Mouse (Mus musculus): ENCODE measurements at regions not wholly inside any gene's neighbourhood (a gene's known extent, or its start where the extent isn't known, plus 50 kb on each side); places are given as distances from the start of the nearest gene placed in this dataset.
A peak's percentile ranks its signal among the peaks of the same experiment; 100 is the strongest.
"Not testable (repeated sequence)": the region's sequence is repeated elsewhere in the genome, so short reads cannot be mapped to it uniquely, and the experiment has no call there.

GRCm38 (mm10) chr16:25478300-25478699 is 191.7 kb downstream of the Tprg start:
- DNase-seq (ENCODE audit: low spot score) = no peak

GRCm38 (mm10) chr16:25483831-25484254 is 197.2 kb downstream of the Tprg start:
- DNase-seq (ENCODE audit: low spot score) = peak; percentile 43

GRCm38 (mm10) chr16:25485007-25485406 is 198.4 kb downstream of the Tprg start:
- DNase-seq (ENCODE audit: low spot score) = no peak

GRCm38 (mm10) chr16:25486477-25487094 is 197.0 kb upstream of the Trp63 start:
- no peak for DNase-seq (ENCODE audit: low spot score)

- DNase-seq (ENCODE audit: low spot score) = no peak
Observed at GRCm38 (mm10) chr16:25490847-25491246, 192.7 kb upstream of the Trp63 start.

- DNase-seq (ENCODE audit: low spot score) = no peak
Observed at GRCm38 (mm10) chr16:25494153-25494552, 189.4 kb upstream of the Trp63 start.

- DNase-seq (ENCODE audit: low spot score) = no peak
Observed at GRCm38 (mm10) chr16:25495586-25496196, 187.9 kb upstream of the Trp63 start.

- DNase-seq (ENCODE audit: low spot score) = no peak
Observed at GRCm38 (mm10) chr16:25504829-25505228, 178.7 kb upstream of the Trp63 start.

GRCm38 (mm10) chr16:25517114-25517868 is 166.3 kb upstream of the Trp63 start:
- DNase-seq (ENCODE audit: low spot score) = no peak

- DNase-seq (ENCODE audit: low spot score) = not testable (repeated sequence)
Observed at GRCm38 (mm10) chr16:25523141-25523540, 160.4 kb upstream of the Trp63 start.

- no peak for DNase-seq (ENCODE audit: low spot score)
Observed at GRCm38 (mm10) chr16:25523621-25524020, 159.9 kb upstream of the Trp63 start.

GRCm38 (mm10) chr16:25527850-25528249 is 155.7 kb upstream of the Trp63 start:
- no peak for DNase-seq (ENCODE audit: low spot score)

- DNase-seq (ENCODE audit: low spot score) = no peak
Observed at GRCm38 (mm10) chr16:25528313-25528712, 155.2 kb upstream of the Trp63 start.

GRCm38 (mm10) chr16:25529681-25530080 is 153.9 kb upstream of the Trp63 start:
- DNase-seq (ENCODE audit: low spot score) = no peak

GRCm38 (mm10) chr16:25531761-25532336 is 151.7 kb upstream of the Trp63 start:
- DNase-seq (ENCODE audit: low spot score) = no peak

- no peak for DNase-seq (ENCODE audit: low spot score)
Observed at GRCm38 (mm10) chr16:25532519-25533205, 150.9 kb upstream of the Trp63 start.

GRCm38 (mm10) chr16:25533206-25533580 is 150.4 kb upstream of the Trp63 start:
- no peak for DNase-seq (ENCODE audit: low spot score)

- no peak for DNase-seq (ENCODE audit: low spot score)
Observed at GRCm38 (mm10) chr16:25536550-25536949, 147.0 kb upstream of the Trp63 start.

- no peak for DNase-seq (ENCODE audit: low spot score)
Observed at GRCm38 (mm10) chr16:25549542-25550110, 133.9 kb upstream of the Trp63 start.

GRCm38 (mm10) chr16:25557181-25557580 is 126.4 kb upstream of the Trp63 start:
- no peak for DNase-seq (ENCODE audit: low spot score)

- DNase-seq (ENCODE audit: low spot score) = no peak
Observed at GRCm38 (mm10) chr16:25580216-25580615, 103.3 kb upstream of the Trp63 start.

All from testis, postnatal 10 days (tissue).